Mouse (Mus musculus) limb, embryonic 15.5 days (tissue): ENCODE results near the gene Ndel1. TPM values are rescaled to one million over a fixed set of nuclear protein-coding genes. Genes with fewer than 3 reads are reported as not detected.

Experiments used
- ATAC-seq: fragments of 200-750 bp; cut with Nextera tagmentation; 2 replicates; pipeline ENCODE4 v1.8.0; 2017; ENCODE audit warnings: low read depth, moderate TSS enrichment; ENCODE audit not compliant: insufficient number of reproducible peaks, low FRiP score, low TSS enrichment
- H3K27ac ChIP-seq: fragments of 300-500 bp; sonication (generic); 2 replicates; pipeline ENCODE4 v1.5.1; 2015; ENCODE audit warnings: moderate library complexity, mild to moderate bottlenecking, inconsistent platforms
- H3K27me3 ChIP-seq: fragments of 300-500 bp; sonication (generic); 2 replicates; pipeline ENCODE4 v1.6.1; 2015; ENCODE audit warnings: inconsistent platforms
- H3K36me3 ChIP-seq: fragments of 300-500 bp; sonication (generic); 2 replicates; pipeline ENCODE4 v1.6.1; 2015; ENCODE audit warnings: inconsistent platforms
- H3K4me1 ChIP-seq: fragments of 300-500 bp; sonication (generic); 2 replicates; pipeline ENCODE4 v1.6.1; 2015; ENCODE audit warnings: inconsistent platforms
- H3K4me2 ChIP-seq: fragments of 300-500 bp; sonication (generic); 2 replicates; pipeline ENCODE4 v1.6.1; 2015; ENCODE audit warnings: mild to moderate bottlenecking, inconsistent platforms
- H3K4me3 ChIP-seq: fragments of 300-500 bp; sonication (generic); 2 replicates; pipeline ENCODE4 v1.5.1; 2015; ENCODE audit warnings: mild to moderate bottlenecking, inconsistent platforms
- H3K9ac ChIP-seq: fragments of 300-500 bp; sonication (generic); 2 replicates; pipeline ENCODE4 v1.6.1; 2015; ENCODE audit warnings: inconsistent platforms
- H3K9me3 ChIP-seq: fragments of 300-500 bp; sonication (generic); 2 replicates; pipeline ENCODE4 v1.6.1; 2016; ENCODE audit warnings: inconsistent platforms
- WGBS: fragments of 180-500 bp; shearing (Covaris S2); methylation state at CpG from one replicate; pipeline ENCODE4 v1.1.7; 2015; 5-methylcytosine and 5-hydroxymethylcytosine counted together
- polyA plus RNA-seq: library from polyadenylated mRNA; unstranded; fragments of >200 nt; fragmentation: Nextera tagmentation; extraction: Ambion mirVana; gene quantifications from 2 replicates; pipeline ENCODE4 v1.2.1, GENCODE M21; 2015

Gene Ndel1
- polyA plus RNA-seq, 1 experiment from 2014 or later, result 124 TPM

DNA sequence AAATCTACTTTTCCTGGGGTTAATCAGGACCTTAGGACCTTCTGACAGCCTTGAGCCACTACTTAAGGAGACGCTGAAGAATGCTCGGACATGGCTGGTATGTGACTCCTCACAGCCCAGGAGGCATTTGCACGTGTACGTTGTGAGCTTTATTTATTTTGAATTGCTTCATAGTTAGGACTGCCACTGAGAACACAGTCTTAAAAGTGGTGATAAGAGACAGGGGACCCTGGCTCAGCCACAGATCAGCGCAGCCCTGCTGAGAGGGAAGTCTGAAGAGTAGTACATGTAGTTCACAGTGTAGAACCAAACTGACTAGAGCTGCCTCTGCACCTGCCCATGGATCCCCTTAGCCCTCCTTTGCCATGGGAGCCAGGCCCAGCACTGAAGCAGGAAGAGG is 20.2 kb upstream of the Ndel1 start:
- no peak overlapping the region for H3K4me3 ChIP-seq
- H3K9me3 ChIP-seq, result no peaks in the 10 kb centered on the region
- no peaks in the 10 kb centered on the region for H3K27me3 ChIP-seq
- no peaks in the 10 kb centered on the region for H3K36me3 ChIP-seq
- no peak for ATAC-seq
- no peak overlapping the region for H3K4me2 ChIP-seq
- no peak overlapping the region for H3K27ac ChIP-seq
- 0 out of 2 replicates have a peak, but pooled peaks cover 6% of the 10 kb centered on the region for H3K4me1 ChIP-seq
- WGBS, result 77% methylated on average over 5 of the region's 5 CpGs
- H3K9ac ChIP-seq, result no peak overlapping the region

DNA sequence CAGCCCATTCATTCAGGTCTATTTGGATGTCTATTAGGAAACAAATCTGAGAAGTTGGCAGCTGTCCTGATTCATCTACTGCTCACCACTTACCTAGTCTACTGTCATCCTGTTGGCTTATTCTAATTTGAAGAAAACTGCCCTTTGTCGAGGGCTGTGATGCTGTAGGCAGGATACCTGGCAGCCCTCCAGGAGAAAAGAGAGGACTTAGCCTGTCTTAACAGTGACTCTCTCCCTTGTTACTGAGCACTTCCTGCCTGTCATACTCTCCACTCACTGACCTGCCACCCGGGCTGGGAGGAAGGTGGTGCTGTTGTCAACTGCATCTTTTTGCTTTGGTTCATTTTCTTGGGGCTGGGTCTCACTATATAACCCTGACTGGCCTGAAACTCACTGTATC is 19.0 kb upstream of the Ndel1 start:
- no peak overlapping the region for H3K4me3 ChIP-seq
- no peaks in the 10 kb centered on the region for H3K36me3 ChIP-seq
- no peak overlapping the region for H3K4me2 ChIP-seq
- ATAC-seq, result no peak
- H3K27me3 ChIP-seq, result no peaks in the 10 kb centered on the region
- 28% methylated on average over 2 of the region's 2 CpGs for WGBS
- no peak overlapping the region for H3K27ac ChIP-seq
- H3K9ac ChIP-seq, result no peak overlapping the region
- H3K4me1 ChIP-seq, result 0 out of 2 replicates have a peak, but pooled peaks cover 6% of the 10 kb centered on the region
- no peaks in the 10 kb centered on the region for H3K9me3 ChIP-seq

DNA sequence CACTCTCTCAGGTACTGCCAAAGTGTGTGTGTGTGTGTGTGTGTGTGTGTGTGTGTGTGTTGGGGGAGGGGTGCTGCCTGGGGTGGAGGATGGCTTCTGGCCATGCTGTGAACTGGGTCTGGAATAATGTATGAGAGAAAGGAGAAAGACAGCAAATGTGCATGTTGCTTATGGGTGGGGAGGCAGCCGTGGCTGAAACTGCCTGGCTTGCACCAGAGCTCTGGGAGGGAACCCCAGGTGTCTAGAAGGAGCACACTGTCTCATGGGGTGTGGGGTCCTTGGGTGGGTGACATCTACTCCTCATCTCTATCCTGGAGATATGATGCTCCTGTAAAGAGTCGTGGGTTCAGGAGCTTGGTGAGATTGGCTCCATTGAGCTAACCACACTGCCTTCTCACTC is 17.0 kb upstream of the Ndel1 start:
- WGBS, result 73% methylated on average over 2 of the region's 2 CpGs
- H3K9me3 ChIP-seq, result no peaks in the 10 kb centered on the region
- H3K27ac ChIP-seq, result no peak overlapping the region
- H3K9ac ChIP-seq, result no peak overlapping the region
- no peaks in the 10 kb centered on the region for H3K36me3 ChIP-seq
- 0 out of 2 replicates have a peak, but pooled peaks cover 2% of the 10 kb centered on the region for H3K4me1 ChIP-seq
- no peak overlapping the region for H3K4me3 ChIP-seq
- H3K27me3 ChIP-seq, result no peaks in the 10 kb centered on the region
- no peak for ATAC-seq
- H3K4me2 ChIP-seq, result no peak overlapping the region

DNA sequence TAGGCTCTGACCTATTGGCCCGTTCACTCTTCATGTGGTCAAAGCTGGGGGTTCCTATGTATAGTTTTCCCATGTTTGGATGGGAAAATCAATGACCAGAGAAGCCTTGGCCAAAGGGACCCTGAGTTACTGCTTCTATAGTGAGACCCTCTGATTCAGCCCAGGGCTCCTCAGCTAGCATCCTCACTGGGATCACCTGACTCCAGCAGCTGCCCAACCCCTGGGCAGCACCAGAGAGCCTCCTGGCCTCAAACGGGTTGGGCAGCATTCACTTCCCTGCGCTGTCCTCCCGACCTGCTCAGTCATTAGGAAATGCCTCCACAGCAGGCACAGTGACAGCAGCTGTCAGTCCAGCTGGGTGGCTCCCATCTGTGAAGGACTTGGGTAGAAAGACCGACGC is 16.6 kb upstream of the Ndel1 start, which contains the start of gene Rnf222:
Rnf222 (plus strand) TSS at position 301 of the 400 bp plus-strand sequence.
- Histone ChIP-seq H3K4me1 (0 out of 2 replicates have a peak, but pooled peaks cover 2% of the 10 kb centered on the region), H3K9me3 (no peaks in the 10 kb centered on the region), H3K36me3 (no peaks in the 10 kb centered on the region), H3K27ac (no peak within 1 kb of the TSS), H3K4me3 (no peak within 1 kb of the TSS), H3K27me3 (no peaks in the 10 kb centered on the region), H3K4me2 (no peak within 1 kb of the TSS), H3K9ac (no peak within 1 kb of the TSS)
- WGBS, result 24% methylated on average over 6 of the region's 6 CpGs
- no peak for ATAC-seq

DNA sequence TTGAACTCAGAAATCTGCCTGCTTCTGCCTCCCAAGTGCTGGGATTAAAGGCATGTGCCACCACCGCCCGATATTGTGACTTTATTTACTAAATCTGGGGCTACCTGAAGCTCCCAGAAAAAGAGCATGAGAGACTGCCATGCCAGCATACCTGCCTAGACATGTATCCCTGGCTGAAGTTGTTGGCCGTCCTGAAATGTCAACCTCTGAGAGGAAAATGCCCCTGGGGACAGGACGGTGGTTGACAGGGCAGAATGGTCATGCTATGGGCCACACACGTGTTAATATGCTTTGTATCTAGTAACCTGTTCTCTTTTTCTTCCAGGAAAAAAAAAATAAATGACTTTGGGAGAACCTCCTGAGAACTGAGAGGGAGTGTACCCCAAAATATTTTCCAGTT is 14.4 kb upstream of the Ndel1 start:
- WGBS, result 67% methylated on average over 5 of the region's 5 CpGs
- Histone ChIP-seq H3K27ac (no peak overlapping the region), H3K36me3 (no peaks in the 10 kb centered on the region), H3K9ac (no peak overlapping the region), H3K4me2 (no peak overlapping the region), H3K4me3 (no peak overlapping the region), H3K4me1 (no peaks in the 10 kb centered on the region), H3K9me3 (no peaks in the 10 kb centered on the region), H3K27me3 (no peaks in the 10 kb centered on the region)
- ATAC-seq, result no peak

DNA sequence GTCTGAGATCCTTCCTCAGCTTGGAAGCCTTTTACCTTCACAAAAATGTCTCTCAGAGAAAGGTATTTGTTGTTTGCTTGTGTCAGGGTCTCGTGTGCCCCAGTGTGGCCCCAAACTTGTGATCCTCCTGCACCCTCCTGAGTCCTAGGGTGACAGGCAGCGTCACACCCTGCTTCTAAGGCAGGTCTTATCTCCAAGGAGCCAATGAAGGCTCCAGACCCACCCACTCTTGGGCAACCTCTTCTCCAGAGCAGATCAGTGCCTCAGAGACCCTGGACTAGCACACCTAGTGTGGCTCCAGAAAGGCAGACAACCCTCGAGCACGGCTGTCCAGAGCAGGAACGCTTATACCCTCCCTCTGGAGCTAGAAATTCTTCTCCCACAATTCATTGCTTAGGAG is 12.7 kb upstream of the Ndel1 start:
- Histone ChIP-seq H3K27me3 (no peaks in the 10 kb centered on the region), H3K4me3 (no peak overlapping the region), H3K36me3 (no peaks in the 10 kb centered on the region), H3K9me3 (no peaks in the 10 kb centered on the region), H3K4me1 (no peaks in the 10 kb centered on the region), H3K27ac (no peak overlapping the region), H3K4me2 (no peak overlapping the region), H3K9ac (no peak overlapping the region)
- ATAC-seq, result no peak
- WGBS, result 62% methylated on average over 5 of the region's 5 CpGs

DNA sequence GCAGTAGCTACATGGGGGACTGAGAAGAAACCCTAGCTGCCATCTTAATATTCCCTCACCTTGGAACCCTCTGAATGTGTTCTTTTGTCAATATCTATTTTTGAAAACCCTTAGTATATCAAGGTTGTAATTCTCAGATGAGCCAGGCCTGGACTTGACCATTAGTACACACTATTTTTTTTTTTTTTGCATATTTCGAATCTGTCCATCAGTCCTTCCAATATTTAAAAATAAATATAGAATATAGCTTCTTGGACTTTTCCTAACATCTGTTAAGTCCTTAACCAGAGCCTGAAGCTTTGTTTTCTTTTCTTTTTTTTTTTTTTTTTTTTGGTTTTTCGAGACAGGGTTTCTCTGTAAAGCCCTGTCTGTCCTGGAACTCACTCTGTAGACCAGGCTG is 12.2 kb upstream of the Ndel1 start:
- no peak overlapping the region for H3K27ac ChIP-seq
- H3K4me2 ChIP-seq, result no peak overlapping the region
- H3K9me3 ChIP-seq, result no peaks in the 10 kb centered on the region
- H3K4me1 ChIP-seq, result no peaks in the 10 kb centered on the region
- H3K9ac ChIP-seq, result no peak overlapping the region
- H3K36me3 ChIP-seq, result no peaks in the 10 kb centered on the region
- whole genome bisulfite sequencing, result 84% methylated on average over 2 of the region's 2 CpGs
- ATAC-seq, result no peak
- H3K27me3 ChIP-seq, result no peaks in the 10 kb centered on the region
- H3K4me3 ChIP-seq, result no peak overlapping the region

DNA sequence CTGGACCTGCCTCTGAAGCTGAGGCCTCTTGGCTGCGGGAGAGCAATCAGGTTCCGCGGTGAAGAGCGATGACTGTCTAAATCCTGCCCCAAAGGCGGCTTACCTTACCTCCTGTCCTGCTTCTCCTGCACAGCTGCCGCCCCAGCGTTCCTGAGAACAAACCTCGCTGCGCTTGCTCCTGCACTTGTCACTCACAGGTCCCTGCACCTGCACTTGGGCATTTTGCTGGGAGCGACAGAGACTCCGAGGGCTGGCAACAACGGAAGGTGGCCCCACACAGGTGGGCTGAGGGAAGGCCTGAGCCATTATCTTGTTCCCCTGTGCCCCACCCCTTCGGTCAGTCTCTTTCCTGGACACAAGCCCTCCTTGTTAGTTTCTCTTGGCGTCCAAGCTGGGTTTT is 10.4 kb upstream of the Ndel1 start:
- Histone ChIP-seq H3K36me3 (no peaks in the 10 kb centered on the region), H3K9me3 (no peaks in the 10 kb centered on the region), H3K27me3 (no peaks in the 10 kb centered on the region), H3K9ac (no peak overlapping the region), H3K4me2 (no peak overlapping the region), H3K27ac (no peak overlapping the region), H3K4me1 (no peaks in the 10 kb centered on the region), H3K4me3 (no peak overlapping the region)
- 23% methylated on average over 14 of the region's 14 CpGs for WGBS
- no peak for ATAC-seq

DNA sequence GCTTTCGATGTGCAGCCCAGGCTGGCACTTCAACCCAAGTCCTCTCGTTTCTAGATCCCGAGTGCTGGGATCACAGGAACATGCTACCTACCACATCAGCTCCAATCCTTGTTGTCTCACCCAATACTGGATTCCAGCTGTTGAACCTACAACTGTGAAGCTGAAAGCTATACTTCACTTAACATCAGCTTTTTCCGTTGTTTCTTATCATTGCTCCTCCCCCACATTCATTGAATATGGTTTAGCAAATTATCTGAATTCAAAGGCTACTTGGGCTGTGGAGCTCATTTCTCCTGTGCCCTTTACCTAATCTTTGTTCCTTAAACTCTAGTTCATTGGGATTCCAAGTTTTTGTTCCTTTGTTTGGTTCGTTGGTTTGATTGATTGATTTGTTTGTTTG is 7.2 kb upstream of the Ndel1 start:
- Histone ChIP-seq H3K36me3 (no peaks in the 10 kb centered on the region), H3K4me1 (no peaks in the 10 kb centered on the region), H3K27me3 (no peaks in the 10 kb centered on the region), H3K4me2 (no peak overlapping the region), H3K27ac (no peak overlapping the region), H3K4me3 (no peak overlapping the region), H3K9me3 (no peaks in the 10 kb centered on the region), H3K9ac (no peak overlapping the region)
- 80% methylated on average over 5 of the region's 5 CpGs for WGBS
- ATAC-seq, result no peak

DNA sequence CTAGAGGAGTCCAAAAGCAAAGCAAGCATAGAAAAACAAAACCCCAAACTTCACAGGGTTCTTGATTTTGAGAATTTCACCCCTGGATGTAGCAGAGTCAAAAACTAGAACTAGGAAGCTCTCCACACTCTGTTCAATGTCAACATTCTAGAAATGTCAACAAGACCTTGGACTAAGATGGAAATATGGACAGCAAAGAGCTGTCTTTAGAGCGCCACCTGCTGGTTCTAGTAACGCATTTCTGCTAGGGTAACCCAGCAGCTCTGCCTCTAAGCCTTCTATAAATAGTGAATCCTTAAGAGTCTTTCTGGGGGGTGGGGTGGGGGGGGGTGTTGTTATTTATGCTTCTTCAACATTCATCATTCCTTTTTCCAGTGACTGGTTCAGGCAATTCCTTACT is 3.2 kb upstream of the Ndel1 start:
- H3K36me3 ChIP-seq, result no peaks in the 10 kb centered on the region
- 0 out of 2 replicates have a peak, but pooled peaks cover 3% of the 10 kb centered on the region for H3K4me1 ChIP-seq
- ATAC-seq, result no peak
- H3K9ac ChIP-seq, result no peak overlapping the region
- H3K27ac ChIP-seq, result no peak overlapping the region
- WGBS, result 0% methylated on average over 2 of the region's 2 CpGs
- no peak overlapping the region for H3K4me3 ChIP-seq
- H3K27me3 ChIP-seq, result no peaks in the 10 kb centered on the region
- no peaks in the 10 kb centered on the region for H3K9me3 ChIP-seq
- H3K4me2 ChIP-seq, result no peak overlapping the region

DNA sequence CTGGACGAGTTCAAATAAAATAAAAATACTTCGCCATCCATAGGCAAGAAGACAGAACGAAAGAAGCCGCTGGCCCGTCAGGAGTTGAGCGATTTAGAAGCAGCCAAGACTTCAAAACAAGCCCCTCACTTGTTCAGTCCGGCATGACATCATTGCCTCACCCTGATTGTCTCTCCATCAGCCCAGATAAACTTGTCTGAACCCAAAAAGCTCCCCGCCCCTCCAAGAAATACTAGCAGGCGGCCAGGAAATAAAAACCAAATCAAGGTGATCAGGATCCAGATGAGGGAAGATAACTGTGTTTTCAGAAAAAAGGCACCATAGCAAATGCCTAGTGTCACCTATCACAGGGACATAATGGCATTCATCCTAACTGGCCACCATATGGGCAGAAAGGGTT is 381 bp downstream of the Ndel1 start:
- WGBS, result 79% methylated on average over 9 of the region's 9 CpGs

DNA sequence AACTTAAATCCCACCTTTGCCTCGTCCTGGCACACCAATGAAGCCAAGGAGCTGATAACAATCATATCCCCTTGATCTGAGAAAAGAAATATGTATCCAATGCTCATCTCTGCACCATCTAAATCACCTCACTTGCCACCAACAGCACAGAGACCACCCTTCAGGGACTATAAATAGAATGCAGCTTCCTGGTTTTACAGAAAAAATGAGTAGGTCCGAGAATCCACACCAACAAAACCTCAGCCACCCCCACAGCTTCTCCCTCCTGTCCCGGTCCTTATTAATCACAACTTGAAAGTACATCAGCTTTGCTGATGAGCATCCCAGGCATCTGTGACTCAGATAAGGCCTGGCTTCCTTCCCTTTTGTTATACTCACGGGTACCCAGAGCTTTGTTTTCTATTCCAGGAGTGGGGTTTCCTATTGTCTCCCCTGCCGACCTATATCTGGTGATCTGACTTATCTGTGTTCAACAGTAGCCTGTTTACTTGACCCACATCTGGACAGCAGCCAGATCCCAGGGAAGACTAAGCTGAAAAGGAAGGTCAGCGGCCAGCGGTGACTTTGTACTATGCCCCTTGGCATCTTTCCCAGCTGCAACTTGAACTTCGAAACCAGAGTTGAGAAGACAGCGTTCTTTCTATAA is 7.0 kb downstream of the Ndel1 start:
- no peak overlapping the region for H3K9ac ChIP-seq
- H3K4me1 ChIP-seq, result no peaks in the 10 kb centered on the region; the same call in 1 of the 2 replicates
- no peak overlapping the region for H3K27ac ChIP-seq
- no peaks in the 10 kb centered on the region for H3K36me3 ChIP-seq
- 57% methylated on average over 9 of the region's 9 CpGs for WGBS
- H3K4me2 ChIP-seq, result no peak overlapping the region
- no peak for ATAC-seq
- no peaks in the 10 kb centered on the region for H3K9me3 ChIP-seq
- H3K4me3 ChIP-seq, result no peak overlapping the region
- H3K27me3 ChIP-seq, result no peaks in the 10 kb centered on the region

More for the DNA sequence above, 381 bp downstream of the Ndel1 start:
- ATAC-seq, result no peak
- H3K4me3 ChIP-seq, result no peak overlapping the region
- 0 out of 2 replicates have a peak, but pooled peaks cover 3% of the 10 kb centered on the region for H3K4me1 ChIP-seq
- no peaks in the 10 kb centered on the region for H3K36me3 ChIP-seq
- no peaks in the 10 kb centered on the region for H3K9me3 ChIP-seq
- no peaks in the 10 kb centered on the region for H3K27me3 ChIP-seq
- no peak overlapping the region for H3K4me2 ChIP-seq
- no peak overlapping the region for H3K9ac ChIP-seq
- H3K27ac ChIP-seq, result no peak overlapping the region

DNA sequence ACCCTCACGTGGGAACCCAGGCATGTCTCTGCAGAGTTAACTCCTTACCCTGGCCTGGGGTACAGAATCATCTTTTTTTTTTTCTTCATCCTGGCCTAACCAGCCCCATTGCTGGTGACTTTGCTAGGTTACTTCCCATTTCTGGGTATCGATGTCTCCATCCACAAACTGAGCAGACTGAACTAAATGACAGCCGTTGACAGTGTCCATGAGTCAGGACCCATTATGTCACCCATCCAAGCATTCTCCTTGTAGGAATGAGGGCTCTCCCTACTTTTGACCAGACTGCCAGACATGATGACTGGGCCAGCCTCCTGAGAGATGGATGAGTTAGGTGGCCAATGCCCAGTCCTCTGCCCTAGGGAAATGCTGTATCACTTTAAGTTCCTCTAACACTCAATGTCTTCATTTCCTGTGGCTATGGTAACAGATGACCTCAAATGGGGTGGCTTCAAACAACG is 8.0 kb downstream of the Ndel1 start:
- H3K4me2 ChIP-seq, result no peak overlapping the region
- no peak for ATAC-seq
- H3K9ac ChIP-seq, result no peak overlapping the region
- WGBS, result 61% methylated on average over 4 of the region's 4 CpGs
- H3K9me3 ChIP-seq, result no peaks in the 10 kb centered on the region
- no peaks in the 10 kb centered on the region for H3K27me3 ChIP-seq
- no peaks in the 10 kb centered on the region; the same call in 1 of the 2 replicates for H3K4me1 ChIP-seq
- no peak overlapping the region for H3K27ac ChIP-seq
- H3K4me3 ChIP-seq, result no peak overlapping the region
- no peaks in the 10 kb centered on the region for H3K36me3 ChIP-seq
